Mouse (Mus musculus): ENCODE data around the gene Hook2.

GRCm38 (mm10) chr8:85035165-85035727 is 44.8 kb downstream of the Hook2 start:
- TF ChIP-seq CTCF (IDR thresholded peaks at IDR 0.05) (no peak), EP300 (IDR thresholded peaks at IDR 0.05; ENCODE audit: insufficient read depth, low read depth, low read length) (no peak), POLR2A (IDR thresholded peaks at IDR 0.05; ENCODE audit: insufficient read depth, low read depth, low read length) (no peak; the same call in 1 of the 2 replicates)

Data from heart, adult 2 months (tissue).